Mouse (Mus musculus) spleen, adult 2 months (tissue): ENCODE results near the gene Foxp4.

Source experiments
- CTCF ChIP-seq: fragments of 200-500 bp; IDR thresholded peaks from 2 replicates; pipeline ENCODE4 v1.5.1; 2011; ENCODE audit warnings: mild to moderate bottlenecking, inconsistent platforms; ENCODE audit not compliant: insufficient read depth, insufficient read length, insufficient replicate concordance; ENCODE audit errors: extremely low read depth
- POLR2A ChIP-seq: fragments of 200-500 bp; IDR thresholded peaks from 2 replicates; pipeline ENCODE4 v1.6.1; 2011; ENCODE audit warnings: low read depth, low read length, inconsistent platforms

DNA sequence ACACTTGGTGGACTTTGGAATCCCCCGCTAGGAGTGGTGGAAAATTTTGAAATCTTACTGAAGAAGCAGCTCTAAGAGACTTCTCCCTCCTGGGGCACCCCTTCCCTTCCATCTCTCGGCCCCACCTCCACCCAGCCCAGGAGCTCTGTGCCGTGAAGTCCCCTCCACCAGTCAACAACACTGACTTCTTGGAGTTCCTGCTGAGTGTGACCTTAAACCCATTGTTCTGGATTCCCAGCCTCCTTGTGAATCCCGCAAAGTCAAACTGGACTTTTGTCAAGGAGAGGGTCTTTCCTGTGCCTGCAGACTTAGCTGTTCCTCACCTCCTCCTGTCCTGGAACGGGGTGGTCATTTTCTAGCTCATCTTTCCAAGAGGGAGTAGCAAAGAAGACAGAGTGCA is 28.8 kb upstream of the Foxp4 start:
- TF ChIP-seq CTCF (no peak), POLR2A (no peak)
